Mouse (Mus musculus): Measurements from ENCODE around the gene Cog1.
A peak's percentile ranks its signal among the peaks of the same experiment; 100 is the strongest.

The Cog1 gene

GRCm38 (mm10) chr11:113667704-113668103, 18.7 kb downstream of the Cog1 start:
- DNase-seq (ENCODE audit: low spot score): no peak

DNA sequence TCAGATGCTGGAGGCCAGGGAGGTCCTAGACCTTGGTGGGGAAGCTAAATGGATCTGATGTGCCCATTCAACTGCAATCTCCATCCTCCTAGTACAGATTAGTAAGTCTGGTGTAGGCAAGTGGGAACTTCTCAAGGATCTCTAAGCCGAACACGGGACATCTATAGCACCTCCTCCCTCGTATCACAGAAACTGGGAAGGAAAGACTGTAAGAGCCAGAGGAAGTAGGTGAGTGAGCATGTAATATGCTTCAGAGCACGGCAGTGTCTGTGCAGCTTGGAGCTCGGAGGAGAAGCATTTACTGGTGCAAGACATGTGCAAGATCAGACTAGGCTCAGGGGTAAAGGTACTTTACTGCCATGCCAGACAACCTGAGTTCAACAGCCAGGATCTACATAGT, 19.9 kb downstream of the Cog1 start:
- DNase-seq (ENCODE audit: low spot score): no peak

- DNase-seq (ENCODE audit: low spot score): no peak
Measured at GRCm38 (mm10) chr11:113669711-113670110, 20.7 kb downstream of the Cog1 start.

GRCm38 (mm10) chr11:113673614-113674013, 24.6 kb downstream of the Cog1 start:
- no peak for DNase-seq (ENCODE audit: low spot score)

DNA sequence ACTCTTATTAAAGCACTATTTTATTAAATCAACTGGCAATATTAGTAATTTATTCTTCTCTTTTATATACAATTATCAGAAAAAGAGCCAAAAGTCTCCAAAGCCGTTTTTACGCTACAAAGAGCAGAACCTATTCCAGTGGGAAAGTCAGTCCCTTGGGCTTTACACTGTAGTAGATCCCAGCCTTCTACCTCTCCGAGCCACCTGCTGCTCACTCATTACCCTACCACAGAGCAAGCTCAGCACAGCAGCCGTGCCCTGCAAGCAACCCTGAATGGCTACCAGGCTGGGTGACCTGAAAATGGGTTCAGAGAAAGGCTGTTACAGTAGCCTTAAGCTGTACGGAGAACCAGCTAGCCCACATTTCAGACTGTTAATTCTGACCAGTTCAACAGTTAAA, 25.6 kb downstream of the Cog1 start:
- DNase-seq (ENCODE audit: low spot score): no peak

DNA sequence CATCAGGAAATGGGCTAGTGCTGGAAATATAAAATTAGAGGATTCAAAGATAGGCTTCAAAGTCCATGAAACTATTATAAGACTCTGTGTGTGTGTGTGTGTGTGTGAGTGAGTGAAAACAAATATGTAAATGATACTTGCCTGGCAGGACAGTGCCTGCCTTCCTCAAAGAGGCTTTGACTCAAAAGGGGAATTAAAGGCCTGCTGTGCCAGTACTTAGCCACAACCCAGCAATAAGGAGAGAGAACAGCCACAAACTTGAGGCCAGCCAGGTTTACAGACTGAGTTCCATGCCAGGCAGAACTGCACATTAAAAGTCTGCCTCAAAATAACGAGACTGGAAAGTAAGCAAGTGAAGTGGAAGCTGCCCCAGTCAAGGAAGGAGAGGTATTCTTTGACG, 27.9 kb downstream of the Cog1 start:
- no peak for DNase-seq (ENCODE audit: low spot score)

GRCm38 (mm10) chr11:113677378-113677777, 28.4 kb downstream of the Cog1 start:
- no peak for DNase-seq (ENCODE audit: low spot score)

DNA sequence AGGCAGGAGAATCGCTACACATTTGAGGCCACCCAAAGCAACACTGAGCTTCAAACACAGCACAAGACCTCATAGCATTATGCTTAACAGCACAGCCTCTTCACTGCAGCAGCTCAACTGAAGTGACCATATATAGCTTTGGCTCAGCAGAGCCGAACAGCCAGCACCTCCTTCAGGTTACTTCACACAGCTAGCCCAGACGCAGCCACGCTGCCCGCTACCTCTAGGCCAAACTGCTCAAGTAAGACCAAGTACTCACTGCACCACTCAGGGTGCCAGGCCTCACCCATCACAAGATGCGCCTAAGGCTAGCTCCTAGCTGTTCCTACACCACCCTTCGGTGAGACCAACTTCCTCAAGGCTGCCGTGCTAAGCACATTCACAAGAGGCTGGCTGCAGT, 29.4 kb downstream of the Cog1 start:
- no peak for DNase-seq (ENCODE audit: low spot score)

- no peak for DNase-seq (ENCODE audit: low spot score)
Measured at GRCm38 (mm10) chr11:113680954-113681353, 32.0 kb downstream of the Cog1 start.

DNA sequence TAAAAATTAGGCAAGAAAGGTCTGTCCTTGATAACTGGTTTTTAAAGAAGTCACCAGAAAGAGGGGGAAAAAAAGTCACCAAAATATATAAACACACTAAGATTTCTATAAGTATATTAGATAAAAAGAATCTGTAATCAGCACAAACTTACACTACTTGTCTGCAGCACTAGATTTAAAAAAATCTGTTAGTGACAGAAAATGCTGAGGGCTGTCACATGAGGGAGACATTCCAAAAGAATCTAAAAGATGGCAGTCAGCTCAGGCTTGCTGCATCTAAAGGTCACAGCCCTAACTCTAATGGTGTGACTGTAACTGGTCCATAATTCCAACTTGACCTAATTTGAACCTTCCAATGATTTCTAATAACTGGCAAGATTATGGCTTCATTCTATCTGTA, 33.0 kb downstream of the Cog1 start:
- DNase-seq (ENCODE audit: low spot score): no peak

DNA sequence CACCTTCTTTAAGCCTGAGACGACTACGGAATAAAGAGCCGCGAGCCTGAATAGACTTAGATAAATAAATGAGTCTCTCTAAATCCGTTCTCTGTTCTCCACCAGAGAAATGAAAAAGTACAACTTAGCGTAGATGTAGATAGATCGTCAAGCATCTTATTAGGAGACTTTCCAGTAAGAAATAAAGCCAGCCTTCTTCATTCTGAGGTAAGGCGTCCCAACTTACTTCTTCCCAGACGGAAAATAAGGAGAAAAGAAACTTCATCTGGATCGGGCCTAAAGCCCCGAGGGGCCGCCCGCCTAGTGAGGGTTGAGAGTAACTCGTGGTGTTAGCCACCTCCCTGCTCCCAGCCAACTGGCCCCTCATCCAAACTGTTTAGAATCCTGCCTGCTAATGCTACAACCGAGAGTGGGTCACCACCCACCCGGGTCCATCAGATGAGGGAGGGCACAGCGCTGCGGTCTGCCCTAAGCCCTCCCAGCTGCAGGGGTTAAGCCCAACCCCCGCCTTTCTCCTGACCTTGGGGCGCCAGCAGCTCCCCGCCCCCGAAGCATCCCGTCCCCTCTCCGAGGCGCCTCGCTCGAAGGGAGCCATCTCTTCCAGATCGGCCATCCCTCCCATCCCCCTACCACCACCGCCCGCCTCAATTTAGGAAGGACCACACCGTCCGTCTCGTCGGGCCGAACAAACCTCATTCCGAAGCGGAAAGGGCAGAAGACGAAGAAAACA, 34.1 kb downstream of the Cog1 start:
- DNase-seq (ENCODE audit: low spot score): peak; percentile 75

DNA sequence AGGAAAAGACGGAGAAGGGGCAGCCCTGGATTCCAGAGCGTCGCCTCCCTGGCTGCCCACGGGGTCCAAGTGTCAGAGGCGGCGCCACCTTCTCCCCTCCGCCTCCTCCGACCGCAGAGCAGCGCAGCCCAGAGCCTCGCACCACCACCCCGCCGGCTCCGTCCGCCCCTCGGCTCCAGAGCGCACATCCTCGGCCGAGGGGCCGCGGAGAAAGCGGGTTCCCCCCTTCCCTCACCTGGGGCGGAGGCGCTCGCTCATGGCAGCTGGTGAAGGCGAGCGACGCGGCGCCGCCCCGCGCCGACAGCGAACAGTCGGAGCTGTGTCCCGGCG, 34.6 kb downstream of the Cog1 start:
- no peak for DNase-seq (ENCODE audit: low spot score)

DNA sequence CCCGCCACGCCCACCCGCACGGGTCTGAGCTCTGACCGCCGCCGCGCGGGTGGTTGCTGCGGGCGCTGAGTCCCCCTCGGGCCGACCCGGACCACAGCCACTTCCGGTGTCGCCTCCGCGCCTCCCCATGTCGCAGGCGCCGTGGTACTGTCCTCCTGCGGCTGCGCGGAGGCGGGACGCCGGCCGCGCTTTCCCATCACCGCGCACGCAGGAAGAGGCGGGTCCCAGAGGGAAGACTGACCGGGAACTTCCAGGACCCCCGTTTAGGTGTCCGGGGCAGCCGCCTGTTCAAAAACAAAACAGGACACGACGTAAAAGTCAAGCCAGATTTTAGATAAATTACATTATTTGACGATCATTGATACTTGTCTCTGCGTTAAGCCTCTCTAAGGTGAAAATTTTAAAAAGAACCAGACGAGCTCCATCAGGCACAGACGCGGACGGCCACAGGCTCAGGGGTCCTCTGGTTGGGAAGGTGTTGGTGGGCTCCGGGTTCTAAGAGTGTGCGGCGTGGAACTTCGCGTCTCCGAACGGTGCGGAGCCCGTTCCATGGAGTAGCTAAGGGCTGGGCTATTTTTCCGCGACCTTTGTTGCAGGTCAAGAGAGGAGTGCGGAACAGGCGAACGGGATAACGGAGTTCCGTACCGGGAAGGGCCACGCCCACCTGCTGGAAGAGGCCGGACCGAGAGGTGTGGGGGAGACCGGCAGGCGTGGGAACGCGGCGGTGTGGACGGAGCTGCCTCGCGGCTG, 35.2 kb downstream of the Cog1 start, which contains the start of the genes Fam104a and D11Wsu47e:
Gene Fam104a, minus strand, starts transcription at position 199 of the 750 bp plus-strand sequence.
Gene D11Wsu47e, plus strand, starts transcription at position 456 of the 750 bp plus-strand sequence.
- peak; percentile 97 for DNase-seq (ENCODE audit: low spot score)

GRCm38 (mm10) chr11:113684707-113685426, 35.9 kb downstream of the Cog1 start:
- no peak for DNase-seq (ENCODE audit: low spot score)

DNA sequence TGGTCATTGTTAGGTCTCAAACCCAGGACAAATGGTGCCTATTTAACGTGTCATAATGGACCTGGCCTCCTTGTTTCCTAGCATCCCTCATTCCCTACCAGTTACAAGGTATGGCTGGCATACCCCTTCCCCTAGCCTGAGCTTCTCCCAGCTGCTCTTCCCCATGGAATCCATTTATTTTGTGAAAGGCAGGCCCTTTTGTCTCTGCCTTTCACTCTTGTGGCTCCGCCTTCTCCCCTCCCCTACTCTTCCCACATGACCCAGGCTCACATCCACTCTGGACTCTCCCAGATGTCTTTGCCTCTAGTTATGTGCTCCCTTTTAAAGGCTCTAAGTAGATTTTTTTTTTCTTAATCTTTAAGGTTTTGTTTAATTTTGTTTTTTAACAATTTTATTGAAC, 38.1 kb downstream of the Cog1 start:
- peak; percentile 74 for DNase-seq (ENCODE audit: low spot score)

DNA sequence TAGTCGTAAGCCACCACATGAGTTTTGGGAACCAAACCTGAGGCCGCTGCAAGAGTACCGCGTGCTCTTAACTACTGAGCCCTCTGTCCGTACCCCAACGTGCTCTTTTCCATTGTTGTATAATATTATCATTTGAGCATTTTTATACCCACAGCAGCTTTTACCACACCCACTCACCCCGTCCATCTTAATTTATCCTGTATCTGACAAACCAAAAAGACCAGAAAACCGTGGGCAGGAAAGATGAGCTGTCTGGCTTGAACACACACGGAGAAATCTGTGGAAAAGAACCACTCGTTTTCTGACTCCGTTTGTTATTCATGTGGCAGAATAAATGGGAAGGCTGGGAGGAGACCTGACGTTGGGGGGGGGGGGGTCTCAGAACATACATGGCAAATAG, 41.5 kb downstream of the Cog1 start:
- DNase-seq (ENCODE audit: low spot score): no peak

DNA sequence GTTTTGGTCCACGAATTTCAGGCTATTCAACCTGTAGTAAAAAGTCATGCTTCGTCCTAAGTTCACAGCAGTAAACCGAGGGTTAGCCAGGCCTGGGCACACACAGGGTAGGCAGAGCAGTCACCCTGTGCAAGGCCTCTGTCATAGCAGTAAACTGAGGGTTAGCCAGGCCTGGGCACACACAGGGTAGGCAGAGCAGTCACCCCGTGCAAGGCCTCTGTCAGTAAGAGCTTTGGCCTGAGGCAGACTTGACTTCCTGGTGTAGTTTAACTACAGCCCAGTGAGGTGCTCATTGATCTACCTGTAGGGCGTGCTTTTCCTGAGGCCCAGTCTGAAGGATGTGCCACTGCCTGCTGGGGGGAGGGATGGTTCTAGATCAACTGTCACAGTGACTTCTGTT, 42.3 kb downstream of the Cog1 start:
- DNase-seq (ENCODE audit: low spot score): no peak

DNA sequence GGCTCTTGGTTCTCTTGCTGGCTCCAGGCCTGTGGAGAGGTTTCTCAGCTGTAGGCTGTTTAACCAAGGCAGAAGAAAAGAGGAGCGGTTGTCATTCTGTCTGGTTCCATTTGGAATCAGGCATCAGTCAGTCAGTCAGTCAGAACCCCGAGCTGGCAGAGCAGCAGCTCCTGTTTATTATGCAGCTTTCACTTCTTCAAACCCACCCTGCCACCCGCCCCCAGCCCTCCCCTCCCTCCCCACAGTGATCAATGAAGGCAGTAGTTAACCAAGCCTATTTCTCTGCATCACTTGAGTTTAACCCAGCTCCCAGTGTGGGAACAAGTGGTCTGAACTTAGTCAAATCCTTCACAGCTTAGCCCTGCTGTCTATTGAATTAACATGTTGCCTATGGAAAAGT, 42.9 kb downstream of the Cog1 start:
- DNase-seq (ENCODE audit: low spot score): no peak

DNA sequence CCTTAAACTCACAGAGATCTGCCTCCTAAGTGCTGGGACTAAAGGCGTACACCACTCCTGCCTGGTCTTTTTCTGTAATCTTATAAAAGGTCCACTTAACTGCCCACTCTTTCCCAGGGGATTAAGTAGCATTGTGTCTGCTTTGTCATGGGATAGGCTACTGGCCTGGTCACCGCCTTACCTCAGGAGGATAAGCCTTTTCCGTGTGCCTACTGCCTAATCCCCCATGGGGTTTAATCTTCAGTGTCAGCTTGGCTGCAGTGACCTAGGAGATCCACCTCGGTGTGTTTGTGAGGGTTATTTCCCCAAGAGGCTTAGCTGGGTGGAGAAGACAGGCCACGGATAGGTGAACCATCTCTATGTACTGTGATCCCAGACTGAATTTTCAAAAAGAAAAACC, 48.6 kb downstream of the Cog1 start:
- no peak for DNase-seq (ENCODE audit: low spot score)

- DNase-seq (ENCODE audit: low spot score): no peak
Measured at GRCm38 (mm10) chr11:113698013-113698545, 49.1 kb downstream of the Cog1 start.

- no peak for DNase-seq (ENCODE audit: low spot score)
Measured at GRCm38 (mm10) chr11:113699643-113700042, 50.7 kb downstream of the Cog1 start.

- peak; percentile 87 for DNase-seq (ENCODE audit: low spot score)
Measured at GRCm38 (mm10) chr11:113703758-113704157, 54.8 kb downstream of the Cog1 start.

Measured in embryo, embryonic 10.5 days (tissue).